Mouse (Mus musculus) cerebellum, adult 9-10 months (tissue): ENCODE data around the gene Spata2.
A peak's percentile ranks its signal among the peaks of the same experiment; 100 is the strongest.

Source experiments
- DNase-seq: peaks from one replicate; pipeline ENCODE4 v3.0.0; 2022

Spata2 gene

GRCm38 (mm10) chr2:167445911-167446780, 46.5 kb downstream of the Spata2 start:
- DNase-seq: no peak

- peak; percentile 84 for DNase-seq
These were observed 49.1 kb downstream of the Spata2 start for GRCm38 (mm10) chr2:167443411-167444193.

- DNase-seq: peak; percentile 64
These were observed 53.3 kb downstream of the Spata2 start for GRCm38 (mm10) chr2:167439422-167439821.

DNA sequence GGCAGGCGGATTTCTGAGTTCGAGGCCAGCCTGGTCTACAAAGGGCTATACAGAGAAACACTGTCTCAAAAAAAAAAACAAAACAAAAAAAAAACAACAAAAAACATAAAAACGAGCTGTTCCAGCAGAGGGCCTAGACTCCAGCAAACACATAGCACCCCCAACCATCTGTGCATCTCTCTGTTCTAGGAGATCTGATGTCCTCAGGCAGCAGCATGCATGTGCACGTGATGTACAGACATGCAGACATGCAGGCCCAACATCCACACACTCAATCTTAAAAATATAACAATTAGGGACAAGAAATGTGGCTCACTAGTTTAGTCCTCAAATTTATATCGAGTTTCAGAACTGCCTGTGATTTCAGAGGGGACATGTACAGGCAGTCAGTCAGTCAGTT, 56.3 kb downstream of the Spata2 start:
- no peak for DNase-seq

DNA sequence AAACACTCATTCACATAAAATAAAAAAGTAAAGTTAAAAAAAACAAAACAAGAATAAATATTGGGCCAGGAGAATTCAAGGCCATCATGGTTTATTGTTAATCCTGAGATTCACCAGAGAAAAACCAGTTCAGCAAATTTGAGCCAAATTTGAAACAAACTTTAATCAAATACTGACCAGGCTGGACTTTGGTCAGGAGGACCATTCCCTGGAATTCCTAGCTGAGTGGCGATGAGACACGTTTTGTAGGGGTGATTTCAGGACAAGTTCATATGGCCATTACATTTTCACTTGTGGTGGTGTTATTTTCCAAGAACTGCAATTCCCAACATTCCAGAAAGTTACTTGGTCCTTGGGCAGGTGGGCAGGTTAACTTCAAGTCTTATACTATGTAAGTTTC, 57.1 kb downstream of the Spata2 start:
- no peak for DNase-seq

DNA sequence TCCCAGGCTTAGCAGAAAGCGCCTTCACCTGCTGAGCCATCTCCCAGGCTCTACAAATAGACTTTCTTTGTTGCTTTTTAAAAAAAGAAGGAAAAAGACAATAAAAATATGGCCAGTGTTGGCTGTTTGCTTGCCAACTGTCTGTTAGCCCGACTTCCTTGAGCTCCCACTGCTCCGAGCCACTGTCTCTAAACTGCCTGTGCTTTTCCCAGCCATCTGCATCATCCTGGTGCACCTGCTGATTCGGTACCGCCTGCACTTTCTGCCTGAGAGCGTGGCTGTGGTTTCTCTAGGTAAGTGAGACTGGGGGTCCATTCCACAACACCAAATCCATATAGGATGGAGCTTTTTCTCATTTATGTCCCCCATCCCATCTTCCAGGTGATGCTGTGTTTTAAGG, 58.1 kb downstream of the Spata2 start:
- DNase-seq: no peak

GRCm38 (mm10) chr2:167431418-167431776, 61.3 kb downstream of the Spata2 start:
- no peak for DNase-seq
